Mouse (Mus musculus) neural tube, embryonic 11.5 days (tissue): ENCODE data around the gene Pea15a. TPM values are rescaled to one million over a fixed set of nuclear protein-coding genes. Genes with fewer than 3 reads are reported as not detected.
A peak's percentile ranks its signal among the peaks of the same experiment; 100 is the strongest.

ENCODE experiments used
- ATAC-seq: fragments of 200-750 bp; cut with Nextera tagmentation; 2 replicates; pipeline ENCODE4 v1.8.0; 2017; ENCODE audit warnings: moderate number of reproducible peaks, mild to moderate bottlenecking, moderate TSS enrichment, moderate library complexity; ENCODE audit not compliant: insufficient read depth, low FRiP score, low TSS enrichment
- DNase-seq: peaks from one replicate; pipeline ENCODE4 v3.0.0-alpha.2; 2015; ENCODE audit warnings: low spot score
- H3K27ac ChIP-seq: fragments of 300-500 bp; sonication (generic); 2 replicates; pipeline ENCODE4 v1.5.1; 2014; ENCODE audit warnings: low read depth, mild to moderate bottlenecking, low read length
- H3K27me3 ChIP-seq: fragments of 300-500 bp; sonication (generic); 2 replicates; pipeline ENCODE4 v1.6.1; 2014; ENCODE audit warnings: mild to moderate bottlenecking, low read length, mixed read lengths; ENCODE audit not compliant: control insufficient read depth, insufficient read depth
- H3K36me3 ChIP-seq: fragments of 300-500 bp; sonication (generic); 2 replicates; pipeline ENCODE4 v1.6.1; 2014; ENCODE audit warnings: mild to moderate bottlenecking, low read length, moderate library complexity, mixed read lengths; ENCODE audit not compliant: control insufficient read depth, insufficient read depth
- H3K4me1 ChIP-seq: fragments of 300-500 bp; sonication (generic); 2 replicates; pipeline ENCODE4 v1.6.1; 2014; ENCODE audit warnings: low read length, mixed read lengths; ENCODE audit not compliant: control insufficient read depth, insufficient read depth
- H3K4me2 ChIP-seq: fragments of 300-500 bp; sonication (generic); 2 replicates; pipeline ENCODE4 v1.6.1; 2014; ENCODE audit warnings: low read depth, mild to moderate bottlenecking, moderate library complexity
- H3K4me3 ChIP-seq: fragments of 300-500 bp; sonication (generic); 2 replicates; pipeline ENCODE4 v1.5.1; 2014; ENCODE audit warnings: low read depth, low read length
- H3K9ac ChIP-seq: fragments of 300-500 bp; sonication (generic); 2 replicates; pipeline ENCODE4 v1.6.1; 2014; ENCODE audit warnings: mild to moderate bottlenecking, low read length
- H3K9me3 ChIP-seq: fragments of 300-500 bp; sonication (generic); 2 replicates; pipeline ENCODE4 v1.6.1; 2016; ENCODE audit warnings: low read length; ENCODE audit not compliant: control insufficient read depth
- WGBS: fragments of 180-500 bp; shearing (Covaris S2); extraction: QIAGEN DNeasy Blood & Tissue Kit; methylation state at CpG from one replicate; pipeline ENCODE4 v1.1.7; 2014; 5-methylcytosine and 5-hydroxymethylcytosine counted together
- polyA plus RNA-seq: library from polyadenylated mRNA; unstranded; fragments of >200 nt; fragmentation: Nextera tagmentation; extraction: Ambion mirVana; gene quantifications from 2 replicates; pipeline ENCODE4 v1.2.1, GENCODE M21; 2014

The Pea15a gene
- polyA plus RNA-seq, 1 experiment from 2014 or later: 272 TPM

GRCm38 (mm10) chr1:172192217-172192616 lies 14.4 kb downstream of the Pea15a start:
- 94% methylated on average over 3 of the region's 3 CpGs for WGBS
- no peak for ATAC-seq
- H3K4me2 ChIP-seq: no peak overlapping the region

GRCm38 (mm10) chr1:172191578-172191977 lies 15.0 kb downstream of the Pea15a start:
- no peak for ATAC-seq
- Histone ChIP-seq H3K36me3 (peaks cover 15% of the 10 kb centered on the region), H3K27ac (no peak overlapping the region), H3K4me2 (no peak overlapping the region), H3K27me3 (no peaks in the 10 kb centered on the region), H3K9me3 (no peaks in the 10 kb centered on the region), H3K4me3 (no peak overlapping the region), H3K4me1 (no peaks in the 10 kb centered on the region), H3K9ac (no peak overlapping the region)
- 97% methylated on average over 2 of the region's 2 CpGs for WGBS
- DNase-seq: no peak

More at GRCm38 (mm10) chr1:172192217-172192616, 14.4 kb downstream of the Pea15a start:
- no peak overlapping the region for H3K9ac ChIP-seq
- H3K27ac ChIP-seq: no peak overlapping the region
- no peaks in the 10 kb centered on the region for H3K9me3 ChIP-seq
- no peak overlapping the region for H3K4me3 ChIP-seq
- no peaks in the 10 kb centered on the region for H3K4me1 ChIP-seq
- DNase-seq: no peak
- H3K36me3 ChIP-seq: peaks cover 11% of the 10 kb centered on the region
- H3K27me3 ChIP-seq: no peaks in the 10 kb centered on the region

GRCm38 (mm10) chr1:172188891-172189290 lies 17.7 kb downstream of the Pea15a start:
- peaks cover 12% of the 10 kb centered on the region for H3K36me3 ChIP-seq
- H3K9me3 ChIP-seq: no peaks in the 10 kb centered on the region
- no peaks in the 10 kb centered on the region for H3K27me3 ChIP-seq
- H3K4me2 ChIP-seq: no peak overlapping the region
- no peaks in the 10 kb centered on the region for H3K4me1 ChIP-seq
- 70% methylated on average over 4 of the region's 4 CpGs for WGBS
- ATAC-seq (peak; percentile 65; the same call in 1 of the 2 replicates), DNase-seq (peak; percentile 39)
- no peak overlapping the region for H3K27ac ChIP-seq
- no peak overlapping the region for H3K9ac ChIP-seq
- no peak overlapping the region for H3K4me3 ChIP-seq

- no peaks in the 10 kb centered on the region for H3K9me3 ChIP-seq
- H3K9ac ChIP-seq: no peak overlapping the region
- no peak overlapping the region for H3K4me3 ChIP-seq
- DNase-seq: no peak
- no peaks in the 10 kb centered on the region for H3K4me1 ChIP-seq
- peaks cover 8% of the 10 kb centered on the region for H3K36me3 ChIP-seq
- H3K4me2 ChIP-seq: no peak overlapping the region
- no peak for ATAC-seq
- no peaks in the 10 kb centered on the region for H3K27me3 ChIP-seq
- 91% methylated on average over 10 of the region's 10 CpGs for WGBS
- H3K27ac ChIP-seq: no peak overlapping the region
Measured at GRCm38 (mm10) chr1:172186401-172187289, 20.0 kb downstream of the Pea15a start.

- Histone ChIP-seq H3K4me3 (no peak overlapping the region), H3K4me1 (no peaks in the 10 kb centered on the region), H3K27me3 (no peaks in the 10 kb centered on the region), H3K27ac (no peak overlapping the region), H3K9ac (no peak overlapping the region), H3K9me3 (no peaks in the 10 kb centered on the region), H3K4me2 (no peak overlapping the region), H3K36me3 (peaks cover 8% of the 10 kb centered on the region)
- DNase-seq (no peak), ATAC-seq (no peak)
Measured at GRCm38 (mm10) chr1:172183915-172184314, 22.7 kb downstream of the Pea15a start.

- DNase-seq (no peak), ATAC-seq (no peak)
- H3K4me1 ChIP-seq: no peaks in the 10 kb centered on the region
- no peak overlapping the region for H3K4me2 ChIP-seq
- no peak overlapping the region for H3K27ac ChIP-seq
- 97% methylated on average over 6 of the region's 6 CpGs for WGBS
- no peaks in the 10 kb centered on the region for H3K9me3 ChIP-seq
- no peak overlapping the region for H3K9ac ChIP-seq
- H3K27me3 ChIP-seq: no peaks in the 10 kb centered on the region
- H3K4me3 ChIP-seq: no peak overlapping the region
- peaks cover 6% of the 10 kb centered on the region; the same call in 1 of the 2 replicates for H3K36me3 ChIP-seq
Measured at GRCm38 (mm10) chr1:172183056-172183455, 23.5 kb downstream of the Pea15a start.

- no peak for ATAC-seq
- H3K4me3 ChIP-seq: no peak overlapping the region
- H3K27ac ChIP-seq: no peak overlapping the region
- H3K27me3 ChIP-seq: no peaks in the 10 kb centered on the region
- DNase-seq: no peak
- H3K9ac ChIP-seq: no peak overlapping the region
- peaks cover 3% of the 10 kb centered on the region for H3K36me3 ChIP-seq
- H3K4me2 ChIP-seq: no peak overlapping the region
- WGBS: 92% methylated on average over 3 of the region's 3 CpGs
- no peaks in the 10 kb centered on the region for H3K9me3 ChIP-seq
- H3K4me1 ChIP-seq: no peaks in the 10 kb centered on the region
Measured at GRCm38 (mm10) chr1:172181777-172182176, 24.8 kb downstream of the Pea15a start.

- Histone ChIP-seq H3K36me3 (peaks cover 3% of the 10 kb centered on the region; the same call in 1 of the 2 replicates), H3K9me3 (no peaks in the 10 kb centered on the region), H3K4me2 (no peak overlapping the region), H3K4me1 (no peaks in the 10 kb centered on the region), H3K27me3 (no peaks in the 10 kb centered on the region), H3K4me3 (no peak overlapping the region), H3K9ac (no peak overlapping the region), H3K27ac (no peak overlapping the region)
- DNase-seq: no peak
- 64% methylated on average over 4 of the region's 4 CpGs for WGBS
- ATAC-seq: no peak
Measured at GRCm38 (mm10) chr1:172180881-172181280, 25.7 kb downstream of the Pea15a start.

GRCm38 (mm10) chr1:172179102-172179501 lies 27.5 kb downstream of the Pea15a start:
- Histone ChIP-seq H3K27me3 (no peaks in the 10 kb centered on the region), H3K27ac (no peak overlapping the region), H3K9ac (no peak overlapping the region), H3K4me1 (no peaks in the 10 kb centered on the region), H3K4me3 (no peak overlapping the region), H3K36me3 (peaks cover 7% of the 10 kb centered on the region), H3K9me3 (no peaks in the 10 kb centered on the region), H3K4me2 (no peak overlapping the region)
- 84% methylated on average over 7 of the region's 7 CpGs for WGBS
- DNase-seq (no peak), ATAC-seq (no peak)
